Mouse (Mus musculus): Measurements from ENCODE around the gene Gm3512. TPM values are rescaled to one million over a fixed set of nuclear protein-coding genes. Genes with fewer than 3 reads are reported as not detected.
"Not testable (repeated sequence)": the region's sequence is repeated elsewhere in the genome, so short reads cannot be mapped to it uniquely, and the experiment has no call there.

Gene Gm3512
- 1 to 10 TPM; 1.3 to 1.5 TPM for total RNA-seq (2021)
- long read RNA-seq, experiment 1, partial matches to known transcripts: 0 of 4 reads
- long read RNA-seq, experiment 1, other reads (novel, unspliced or antisense): 4 of 4 reads
- long read RNA-seq, experiment 2, partial matches to known transcripts: 1 of 4 reads
- long read RNA-seq, experiment 2, other reads (novel, unspliced or antisense): 3 of 4 reads

DNA sequence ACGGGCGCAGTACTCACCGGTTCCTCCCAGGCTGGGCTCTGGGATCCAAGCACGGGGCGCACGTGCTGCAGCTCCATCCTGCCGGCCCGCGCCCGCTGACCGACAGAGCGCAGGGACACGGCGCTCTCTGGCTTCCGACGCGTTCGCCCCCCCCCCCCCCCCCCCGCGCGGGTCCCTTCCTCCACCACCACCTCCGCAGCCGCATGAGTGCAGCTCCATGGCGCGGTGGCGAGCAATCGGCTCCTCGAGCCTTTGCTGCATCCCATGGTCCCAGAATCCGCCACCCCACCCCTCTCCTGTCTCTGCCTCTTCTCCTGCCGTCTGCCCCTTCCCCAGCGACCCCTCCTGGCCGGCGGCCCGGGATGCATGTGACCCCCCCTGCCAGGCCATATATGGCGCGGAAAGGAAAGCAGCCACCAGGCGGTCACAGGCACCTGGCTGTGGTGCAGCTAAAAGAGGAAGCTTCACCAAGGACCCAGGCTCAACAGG, at the start of gene Gm3512:
Gene Gm3512, minus strand, starts transcription at position 51 of the 489 bp plus-strand sequence.
- not testable (repeated sequence) for H3K27ac ChIP-seq, H3K4me3 ChIP-seq
- peak in 1 of 2 experiments; percentile 4 for DNase-seq (ENCODE audit: low spot score in 2 of 2)

GRCm38 (mm10) chr14:7200070-7200469, 25.7 kb upstream of the Gm3512 start:
- not testable (repeated sequence) for H3K27ac ChIP-seq, H3K4me3 ChIP-seq
- DNase-seq (ENCODE audit: low spot score in 2 of 2): peak in 1 of 2 experiments; percentile 6

- not testable (repeated sequence) for H3K27ac ChIP-seq; H3K4me3 ChIP-seq; DNase-seq (ENCODE audit: low spot score in 2 of 2)
These were observed 20.1 kb upstream of the Gm3512 start, which contains the start of gene Gm16434 for GRCm38 (mm10) chr14:7194440-7194839. Gene Gm16434, minus strand, starts transcription at chr14:7194540.

- DNase-seq (ENCODE audit: low spot score in 2 of 2); H3K27ac ChIP-seq; H3K4me3 ChIP-seq: not testable (repeated sequence)
These were observed 49.0 kb downstream of the Gm3512 start, which contains the start of gene Gm6676 for GRCm38 (mm10) chr14:7125312-7125711. Gene Gm6676, minus strand, starts transcription at chr14:7125412.

DNA sequence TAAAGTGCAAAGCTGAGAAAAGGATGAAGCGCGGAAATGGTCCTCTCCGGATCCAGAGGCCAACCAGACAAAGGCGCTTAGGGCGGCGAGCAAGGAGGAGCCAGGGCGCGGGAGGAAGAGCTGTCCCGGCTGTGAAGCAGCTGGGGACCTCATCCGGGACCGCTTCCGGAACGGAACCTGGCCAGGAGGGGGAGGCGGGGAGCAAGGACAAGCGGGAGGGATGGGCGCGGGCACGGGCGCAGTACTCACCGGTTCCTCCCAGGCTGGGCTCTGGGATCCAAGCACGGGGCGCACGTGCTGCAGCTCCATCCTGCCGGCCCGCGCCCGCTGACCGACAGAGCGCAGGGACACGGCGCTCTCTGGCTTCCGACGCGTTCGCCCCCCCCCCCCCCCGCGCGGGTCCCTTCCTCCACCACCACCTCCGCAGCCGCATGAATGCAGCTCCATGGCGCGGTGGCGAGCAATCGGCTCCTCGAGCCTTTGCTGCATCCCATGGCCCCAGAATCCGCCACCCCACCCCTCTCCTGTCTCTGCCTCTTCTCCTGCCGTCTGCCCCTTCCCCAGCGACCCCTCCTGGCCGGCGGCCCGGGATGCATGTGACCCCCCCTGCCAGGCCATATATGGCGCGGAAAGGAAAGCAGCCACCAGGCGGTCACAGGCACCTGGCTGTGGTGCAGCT, 69.1 kb downstream of the Gm3512 start:
- peak; percentile 0 to 8 for DNase-seq (ENCODE audit: low spot score in 2 of 2)
- H3K27ac ChIP-seq, H3K4me3 ChIP-seq: not testable (repeated sequence)

Other genes starting within 250 kb of the Gm3512 start
- not detected for gene Gm6356, start 200.7 kb downstream of the Gm3512 start, total RNA-seq (2021)
- gene Gm10406, start 147.1 kb downstream of the Gm3512 start, total RNA-seq (2021): under 1 TPM in 1 of 2 experiments, not detected in 1; 0.66 TPM
- gene Gm3685, start 129.6 kb downstream of the Gm3512 start, total RNA-seq (2021): not detected
- gene Gm3696, start 73.9 kb downstream of the Gm3512 start, total RNA-seq (2021): 1 to 10 TPM; 3.1 to 3.4 TPM
- not detected for gene Gm6676, start 49.1 kb downstream of the Gm3512 start, total RNA-seq (2021)
- gene Gm16434, start 20.0 kb upstream of the Gm3512 start, total RNA-seq (2021): not detected
- not detected for gene Gm3727, start 90.2 kb upstream of the Gm3512 start, total RNA-seq (2021)
- gene Gm3739, start 140.5 kb upstream of the Gm3512 start, total RNA-seq (2021): 1 to 10 TPM in 1 of 2 experiments, under 1 TPM in 1; 0.66 to 1.0 TPM
- gene Gm5797, start 157.9 kb upstream of the Gm3512 start, total RNA-seq (2021): not detected
- gene Gm8374, start 190.6 kb upstream of the Gm3512 start, total RNA-seq (2021): not detected